Mouse (Mus musculus) embryonic facial prominence, embryonic 14.5 days (tissue): ENCODE data around the gene Nmral1. TPM values are rescaled to one million over a fixed set of nuclear protein-coding genes. Genes with fewer than 3 reads are reported as not detected.
"Not testable (repeated sequence)": the region's sequence is repeated elsewhere in the genome, so short reads cannot be mapped to it uniquely, and the experiment has no call there.

Source experiments
- ATAC-seq: fragments of 200-750 bp; cut with Nextera tagmentation; 2 replicates; pipeline ENCODE4 v1.8.0; 2017; ENCODE audit warnings: low read depth, moderate number of reproducible peaks, moderate TSS enrichment
- DNase-seq: peaks from one replicate; pipeline ENCODE4 v3.0.0-alpha.2; 2015; ENCODE audit warnings: low spot score
- H3K27ac ChIP-seq: fragments of 300-500 bp; sonication (generic); replicated peaks from 2 replicates; pipeline ENCODE4 v1.5.1; 2014; ENCODE audit warnings: low read depth, mild to moderate bottlenecking, low read length, moderate library complexity
- H3K27me3 ChIP-seq: fragments of 300-500 bp; sonication (generic); replicated peaks from 2 replicates; pipeline ENCODE4 v1.6.1; 2014; ENCODE audit warnings: low read length; ENCODE audit not compliant: control insufficient read depth, insufficient read depth
- H3K36me3 ChIP-seq: fragments of 300-500 bp; sonication (generic); 2 replicates; pipeline ENCODE4 v1.6.1; 2014; ENCODE audit warnings: low read length, mixed read lengths; ENCODE audit not compliant: control insufficient read depth, insufficient read depth
- H3K4me1 ChIP-seq: fragments of 300-500 bp; sonication (generic); 2 replicates; pipeline ENCODE4 v1.6.1; 2014; ENCODE audit warnings: antibody characterized with exemption, low read length; ENCODE audit not compliant: control insufficient read depth, insufficient read depth
- H3K4me2 ChIP-seq: fragments of 300-500 bp; sonication (generic); 2 replicates; pipeline ENCODE4 v1.6.1; 2014; ENCODE audit warnings: low read depth, mild to moderate bottlenecking, low read length, moderate library complexity, mixed read lengths
- H3K4me3 ChIP-seq: fragments of 300-500 bp; sonication (generic); 2 replicates; pipeline ENCODE4 v1.5.1; 2014; ENCODE audit warnings: low read depth, mild to moderate bottlenecking, low read length
- H3K9ac ChIP-seq: fragments of 300-500 bp; sonication (generic); 2 replicates; pipeline ENCODE4 v1.6.1; 2014; ENCODE audit warnings: low read depth, mild to moderate bottlenecking, low read length, moderate library complexity, mixed read lengths
- H3K9me3 ChIP-seq: fragments of 300-500 bp; sonication (generic); 2 replicates; pipeline ENCODE4 v1.6.1; 2016; ENCODE audit warnings: low read length; ENCODE audit not compliant: control insufficient read depth
- WGBS: fragments of 180-500 bp; shearing (Covaris S2); extraction: QIAGEN DNeasy Blood & Tissue Kit; methylation state at CpG from one replicate; pipeline ENCODE4 v1.1.7; 2014; 5-methylcytosine and 5-hydroxymethylcytosine counted together
- polyA plus RNA-seq: library from polyadenylated mRNA; unstranded; fragments of >200 nt; fragmentation: Nextera tagmentation; extraction: Ambion mirVana; gene quantifications from 2 replicates; pipeline ENCODE4 v1.2.1, GENCODE M21; 2014

The Nmral1 gene
- polyA plus RNA-seq, 1 experiment from 2014 or later, result 46.3 TPM

- ATAC-seq (no peak), DNase-seq (no peak)
- no peak overlapping the region for H3K27ac ChIP-seq
- WGBS, result 25% methylated on average over 1 of the region's 1 CpGs
- no peak overlapping the region for H3K4me3 ChIP-seq
- H3K4me1 ChIP-seq, result no peaks in the 10 kb centered on the region
- no peak overlapping the region for H3K4me2 ChIP-seq
- H3K9ac ChIP-seq, result no peak overlapping the region
- no peaks in the 10 kb centered on the region for H3K9me3 ChIP-seq
- peaks cover 99% of the 10 kb centered on the region for H3K36me3 ChIP-seq
- H3K27me3 ChIP-seq, result no peaks in the 10 kb centered on the region
These were observed 16.5 kb downstream of the Nmral1 start for GRCm38 (mm10) chr16:4702646-4703045.

- H3K4me3 ChIP-seq, result no peak overlapping the region
- no peaks in the 10 kb centered on the region for H3K9me3 ChIP-seq
- no peak overlapping the region for H3K9ac ChIP-seq
- H3K27me3 ChIP-seq, result no peaks in the 10 kb centered on the region
- WGBS, result 92% methylated on average over 3 of the region's 3 CpGs
- no peak for DNase-seq
- peaks cover 99% of the 10 kb centered on the region for H3K36me3 ChIP-seq
- no peak overlapping the region for H3K4me2 ChIP-seq
- no peak for ATAC-seq
- H3K27ac ChIP-seq, result no peak overlapping the region
- no peaks in the 10 kb centered on the region for H3K4me1 ChIP-seq
These were observed 17.9 kb downstream of the Nmral1 start for GRCm38 (mm10) chr16:4701211-4701610.

DNA sequence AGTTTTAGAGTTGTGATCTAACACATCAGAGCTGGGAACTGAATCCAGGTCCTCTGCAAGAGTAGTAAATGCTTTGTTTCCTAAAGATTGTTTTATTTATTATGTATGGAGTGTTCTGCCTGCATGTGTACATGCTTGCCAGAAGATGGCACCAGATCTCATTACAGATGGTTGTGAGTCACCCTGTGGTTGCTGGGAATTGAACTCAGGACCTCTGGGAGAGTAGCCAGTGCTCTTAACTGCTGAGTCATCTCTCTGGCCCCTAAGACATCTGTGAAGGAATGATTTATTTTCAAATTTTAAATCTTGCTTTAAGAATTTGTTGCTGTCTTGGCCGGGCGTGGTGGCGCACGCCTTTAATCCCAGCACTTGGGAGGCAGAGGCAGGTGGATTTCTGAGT, 29.8 kb downstream of the Nmral1 start:
- H3K36me3 ChIP-seq, result peaks cover 72% of the 10 kb centered on the region
- not testable (repeated sequence) for H3K9me3 ChIP-seq, H3K27me3 ChIP-seq, H3K27ac ChIP-seq, H3K4me3 ChIP-seq, H3K9ac ChIP-seq, ATAC-seq, DNase-seq, H3K4me1 ChIP-seq, H3K4me2 ChIP-seq
- WGBS, result 98% methylated on average over 4 of the region's 4 CpGs

GRCm38 (mm10) chr16:4684457-4684791, 34.7 kb downstream of the Nmral1 start:
- no peaks in the 10 kb centered on the region for H3K27me3 ChIP-seq

DNA sequence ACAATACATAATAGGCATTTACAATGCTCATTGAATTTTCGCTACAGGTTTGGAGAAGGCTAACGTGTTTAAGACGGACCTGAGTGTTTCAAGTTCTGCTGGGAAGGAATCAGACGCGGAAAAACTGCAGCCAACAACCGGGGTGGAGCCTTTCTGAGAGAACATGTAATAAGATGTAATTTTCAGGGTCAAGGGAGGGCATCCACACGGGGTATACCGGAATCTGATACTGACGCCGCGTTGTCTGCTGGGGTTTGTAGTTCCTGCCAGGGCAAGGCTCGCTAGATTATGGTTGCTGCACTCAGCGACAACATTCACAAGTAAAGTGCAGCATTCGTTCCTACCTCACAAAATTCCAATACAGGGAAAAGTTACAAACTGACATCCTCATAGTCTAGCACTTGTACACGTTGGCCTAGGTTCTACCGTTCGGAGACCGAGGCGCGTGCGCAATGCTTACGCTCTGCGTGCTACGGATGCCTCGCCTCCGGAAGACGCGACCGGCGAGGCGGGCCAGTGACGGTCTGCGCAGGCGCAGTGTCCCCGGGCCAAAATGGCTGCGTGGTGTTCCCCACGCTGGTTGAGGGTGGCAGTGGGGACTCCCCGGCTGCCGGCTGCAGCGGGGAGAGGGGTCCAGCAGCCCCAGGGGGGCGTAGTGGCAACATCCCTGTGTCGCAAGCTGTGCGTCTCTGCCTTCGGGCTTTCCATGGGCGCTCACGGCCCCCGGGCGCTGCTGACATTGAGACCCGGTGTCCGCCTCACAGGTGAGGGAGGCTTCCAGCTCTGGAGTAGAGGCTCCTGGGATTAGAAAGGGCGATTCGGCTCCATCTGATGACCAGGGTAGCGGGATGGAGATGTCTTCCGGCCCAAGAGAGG, 35.3 kb downstream of the Nmral1 start:
- DNase-seq (peak; percentile 96), ATAC-seq (peak; percentile 91)
- Histone ChIP-seq H3K9ac (peak overlapping the region; percentile 88), H3K27ac (peak overlapping the region; percentile 79), H3K27me3 (no peaks in the 10 kb centered on the region), H3K36me3 (peaks cover 19% of the 10 kb centered on the region), H3K4me3 (peak overlapping the region; percentile 95), H3K4me1 (peaks cover 11% of the 10 kb centered on the region), H3K4me2 (peak overlapping the region; percentile 94), H3K9me3 (no peaks in the 10 kb centered on the region)
- under 1% methylated on average over 49 of the region's 54 CpGs for WGBS

More at GRCm38 (mm10) chr16:4684457-4684791, 34.7 kb downstream of the Nmral1 start:
- Histone ChIP-seq H3K36me3 (peaks cover 25% of the 10 kb centered on the region), H3K4me1 (peaks cover 10% of the 10 kb centered on the region), H3K9me3 (no peaks in the 10 kb centered on the region), H3K27ac (peak overlapping the region; percentile 79), H3K9ac (peak overlapping the region; percentile 88), H3K4me2 (peak overlapping the region; percentile 94), H3K4me3 (peak overlapping the region; percentile 95)
- ATAC-seq, result no peak
- no peak for DNase-seq
- WGBS, result 3% methylated on average over 9 of the region's 9 CpGs

- Histone ChIP-seq H3K4me1 (peaks cover 16% of the 10 kb centered on the region), H3K27me3 (no peaks in the 10 kb centered on the region), H3K9ac (peak overlapping the region; percentile 88), H3K4me3 (peak overlapping the region; percentile 95), H3K4me2 (peak overlapping the region; percentile 94), H3K9me3 (no peaks in the 10 kb centered on the region), H3K36me3 (peaks cover 14% of the 10 kb centered on the region), H3K27ac (peak overlapping the region; percentile 79)
- DNase-seq, result no peak
- 21% methylated on average over 9 of the region's 9 CpGs for WGBS
- no peak for ATAC-seq
These were observed 36.0 kb downstream of the Nmral1 start for GRCm38 (mm10) chr16:4683193-4683580.

DNA sequence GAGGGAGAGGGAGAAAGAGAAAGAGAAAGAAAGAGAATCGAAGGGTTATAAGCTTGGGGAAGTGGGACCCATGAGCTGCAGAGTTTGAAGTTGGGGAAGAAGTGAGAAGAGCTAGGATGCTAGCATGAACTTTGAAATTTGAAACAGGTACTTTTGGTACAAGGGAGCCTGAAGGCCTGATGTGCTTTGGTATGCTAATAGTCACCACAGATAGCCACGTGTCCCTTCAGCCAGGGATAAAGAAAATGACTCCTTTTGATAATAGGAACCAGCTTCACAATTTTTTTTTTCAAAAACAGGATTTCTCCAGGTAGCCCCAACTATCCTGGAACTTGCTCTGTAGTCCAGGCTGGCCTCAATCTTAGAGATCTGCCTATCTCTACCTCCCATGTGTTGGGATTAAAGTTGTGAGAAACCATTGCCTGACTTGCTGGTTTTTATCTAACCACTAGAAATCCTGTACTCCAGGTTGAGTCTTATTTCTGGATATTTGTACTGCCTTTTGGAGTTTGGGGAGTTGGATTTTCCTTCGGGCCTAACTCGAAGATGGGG, 36.5 kb downstream of the Nmral1 start:
- 72% methylated on average over 4 of the region's 4 CpGs for WGBS
- DNase-seq (no peak), ATAC-seq (no peak)
- peak overlapping the region; percentile 94 for H3K4me2 ChIP-seq
- peaks cover 9% of the 10 kb centered on the region for H3K36me3 ChIP-seq
- peaks cover 16% of the 10 kb centered on the region for H3K4me1 ChIP-seq
- H3K9ac ChIP-seq, result no peak overlapping the region; the same call in 1 of the 2 replicates
- H3K27me3 ChIP-seq, result no peaks in the 10 kb centered on the region
- H3K4me3 ChIP-seq, result peak overlapping the region; percentile 95
- no peaks in the 10 kb centered on the region for H3K9me3 ChIP-seq
- H3K27ac ChIP-seq, result peak overlapping the region; percentile 79; the same call in 1 of the 2 replicates

GRCm38 (mm10) chr16:4680922-4681455, 38.2 kb downstream of the Nmral1 start:
- not testable (repeated sequence) for H3K9me3 ChIP-seq, H3K36me3 ChIP-seq, H3K9ac ChIP-seq, H3K27ac ChIP-seq, ATAC-seq, H3K27me3 ChIP-seq, H3K4me2 ChIP-seq, H3K4me3 ChIP-seq, DNase-seq
- 74% methylated on average over 3 of the region's 3 CpGs for WGBS
- H3K4me1 ChIP-seq, result peaks cover 16% of the 10 kb centered on the region
